Mouse (Mus musculus) erythroblast, adult 5-6 weeks (primary cell): Measurements from ENCODE around the gene Tcf3. TPM values are rescaled to one million over a fixed set of nuclear protein-coding genes. Genes with fewer than 3 reads are reported as not detected.

Experiments used
- ATAC-seq: replicated peaks from 2 replicates; pipeline ENCODE4 v1.8.0; 2016; ENCODE audit warnings: moderate number of reproducible peaks, mild to moderate bottlenecking, moderate TSS enrichment, inconsistent platforms; ENCODE audit not compliant: poor library complexity, low FRiP score, severe bottlenecking
- total RNA-seq, 2 experiments: library from RNA; stranded (forward) in 1 of 2; stranded (reverse) in 1 of 2; fragments of 150-400 nt in 1 of 2; fragments of 200-764, 138-1000 nt in 1 of 2; gene quantifications; 2 replicates each; pipeline versions ENCODE4 v1.2.3 to v1.2.4; 2015 to 2017; ENCODE audit warnings: low replicate concordance in 2 of 2

Gene Tcf3
- total RNA-seq, 2 experiments from 2014 or later: 31.1 to 39.6 TPM

- ATAC-seq: no peak
These were observed 65.5 kb downstream of the Tcf3 start for GRCm38 (mm10) chr10:80367954-80368353.

- no peak for ATAC-seq
These were observed 67.7 kb downstream of the Tcf3 start for GRCm38 (mm10) chr10:80365736-80366135.

- no peak for ATAC-seq
These were observed 69.7 kb downstream of the Tcf3 start for GRCm38 (mm10) chr10:80363734-80364133.

Other genes with a start within 250 kb of the Tcf3 start
- gene Mum1, start 207.2 kb downstream of the Tcf3 start, total RNA-seq (2015; ENCODE audit: low replicate concordance): 1.3 and 4.4 TPM in 2 replicates
- 14.7 and 24.0 TPM in 2 replicates for gene Mum1, start 207.2 kb downstream of the Tcf3 start, total RNA-seq (2017; ENCODE audit: low replicate concordance)
- 25.7 and 25.9 TPM in 2 replicates for gene Ndufs7, start 184.5 kb downstream of the Tcf3 start, total RNA-seq (2015; ENCODE audit: low replicate concordance)
- gene Ndufs7, start 184.5 kb downstream of the Tcf3 start, total RNA-seq (2017; ENCODE audit: low replicate concordance): 13.0 and 14.2 TPM in 2 replicates
- not detected in 2 replicates for gene Gamt, start 172.6 kb downstream of the Tcf3 start, total RNA-seq (2015; ENCODE audit: low replicate concordance)
- 0.77 TPM in 1 of 2 replicates, not detected in the other for gene Gamt, start 172.6 kb downstream of the Tcf3 start, total RNA-seq (2017; ENCODE audit: low replicate concordance)
- 13.8 and 17.1 TPM in 2 replicates for gene Dazap1, start 172.2 kb downstream of the Tcf3 start, total RNA-seq (2015; ENCODE audit: low replicate concordance)
- 29.8 and 35.3 TPM in 2 replicates for gene Dazap1, start 172.2 kb downstream of the Tcf3 start, total RNA-seq (2017; ENCODE audit: low replicate concordance)
- gene Rps15, start 141.2 kb downstream of the Tcf3 start, total RNA-seq (2015; ENCODE audit: low replicate concordance): 509 and 541 TPM in 2 replicates
- 422 and 457 TPM in 2 replicates for gene Rps15, start 141.2 kb downstream of the Tcf3 start, total RNA-seq (2017; ENCODE audit: low replicate concordance)
- gene Apc2, start 137.7 kb downstream of the Tcf3 start, total RNA-seq (2015; ENCODE audit: low replicate concordance): not detected in 2 replicates
- gene Apc2, start 137.7 kb downstream of the Tcf3 start, total RNA-seq (2017; ENCODE audit: low replicate concordance): 0.09 and 0.14 TPM in 2 replicates
- 6.1 and 12.7 TPM in 2 replicates for gene 2310011J03Rik, start 113.1 kb downstream of the Tcf3 start, total RNA-seq (2015; ENCODE audit: low replicate concordance)
- gene 2310011J03Rik, start 113.1 kb downstream of the Tcf3 start, total RNA-seq (2017; ENCODE audit: low replicate concordance): 3.5 and 3.7 TPM in 2 replicates
- gene Pcsk4, start 104.1 kb downstream of the Tcf3 start, total RNA-seq (2015; ENCODE audit: low replicate concordance): 1.0 TPM in 1 of 2 replicates, not detected in the other
- not detected in 2 replicates for gene Pcsk4, start 104.1 kb downstream of the Tcf3 start, total RNA-seq (2017; ENCODE audit: low replicate concordance)
- gene Reep6, start 103.7 kb downstream of the Tcf3 start, total RNA-seq (2015; ENCODE audit: low replicate concordance): 1.7 and 6.0 TPM in 2 replicates
- 2.0 and 4.5 TPM in 2 replicates for gene Reep6, start 103.7 kb downstream of the Tcf3 start, total RNA-seq (2017; ENCODE audit: low replicate concordance)
- 0.21 and 0.77 TPM in 2 replicates for gene Adamtsl5, start 85.2 kb downstream of the Tcf3 start, total RNA-seq (2015; ENCODE audit: low replicate concordance)
- 0.17 TPM in 1 of 2 replicates, not detected in the other for gene Adamtsl5, start 85.2 kb downstream of the Tcf3 start, total RNA-seq (2017; ENCODE audit: low replicate concordance)
- gene Plk5, start 77.2 kb downstream of the Tcf3 start, total RNA-seq (2015; ENCODE audit: low replicate concordance): not detected in 2 replicates
- not detected in 2 replicates for gene Plk5, start 77.2 kb downstream of the Tcf3 start, total RNA-seq (2017; ENCODE audit: low replicate concordance)
- 1.5 TPM in 1 of 2 replicates, not detected in the other for gene Mex3d, start 46.0 kb downstream of the Tcf3 start, total RNA-seq (2015; ENCODE audit: low replicate concordance)
- gene Mex3d, start 46.0 kb downstream of the Tcf3 start, total RNA-seq (2017; ENCODE audit: low replicate concordance): 0.51 and 0.70 TPM in 2 replicates
- 11.9 and 38.4 TPM in 2 replicates for gene Mbd3, start 34.1 kb downstream of the Tcf3 start, total RNA-seq (2015; ENCODE audit: low replicate concordance)
- 10.5 and 21.3 TPM in 2 replicates for gene Mbd3, start 34.1 kb downstream of the Tcf3 start, total RNA-seq (2017; ENCODE audit: low replicate concordance)
- gene Uqcr11, start 26.8 kb downstream of the Tcf3 start, total RNA-seq (2015; ENCODE audit: low replicate concordance): 38.2 and 42.4 TPM in 2 replicates
- gene Uqcr11, start 26.8 kb downstream of the Tcf3 start, total RNA-seq (2017; ENCODE audit: low replicate concordance): 56.0 and 60.8 TPM in 2 replicates
- gene Onecut3, start 61.2 kb upstream of the Tcf3 start, total RNA-seq (2015; ENCODE audit: low replicate concordance): not detected in 2 replicates
- not detected in 2 replicates for gene Onecut3, start 61.2 kb upstream of the Tcf3 start, total RNA-seq (2017; ENCODE audit: low replicate concordance)
- not detected in 2 replicates for gene Atp8b3, start 105.5 kb upstream of the Tcf3 start, total RNA-seq (2015; ENCODE audit: low replicate concordance)
- 0.43 TPM in 1 of 2 replicates, not detected in the other for gene Atp8b3, start 105.5 kb upstream of the Tcf3 start, total RNA-seq (2017; ENCODE audit: low replicate concordance)
- gene Rexo1, start 127.9 kb upstream of the Tcf3 start, total RNA-seq (2015; ENCODE audit: low replicate concordance): 18.0 and 20.2 TPM in 2 replicates
- 10.7 and 12.0 TPM in 2 replicates for gene Rexo1, start 127.9 kb upstream of the Tcf3 start, total RNA-seq (2017; ENCODE audit: low replicate concordance)
- gene Klf16, start 143.7 kb upstream of the Tcf3 start, total RNA-seq (2015; ENCODE audit: low replicate concordance): 0.96 and 1.0 TPM in 2 replicates
- gene Klf16, start 143.7 kb upstream of the Tcf3 start, total RNA-seq (2017; ENCODE audit: low replicate concordance): 2.3 and 4.2 TPM in 2 replicates
- 23.6 and 66.1 TPM in 2 replicates for gene Abhd17a, start 156.7 kb upstream of the Tcf3 start, total RNA-seq (2015; ENCODE audit: low replicate concordance)
- 2.0 and 7.7 TPM in 2 replicates for gene Abhd17a, start 156.7 kb upstream of the Tcf3 start, total RNA-seq (2017; ENCODE audit: low replicate concordance)
- gene Scamp4, start 169.2 kb upstream of the Tcf3 start, total RNA-seq (2015; ENCODE audit: low replicate concordance): 7.3 and 14.0 TPM in 2 replicates
- gene Scamp4, start 169.2 kb upstream of the Tcf3 start, total RNA-seq (2017; ENCODE audit: low replicate concordance): 2.6 and 3.1 TPM in 2 replicates
- not detected in 2 replicates for gene Adat3, start 169.2 kb upstream of the Tcf3 start, total RNA-seq (2015; ENCODE audit: low replicate concordance)
- 0.94 TPM in 1 of 2 replicates, not detected in the other for gene Adat3, start 169.2 kb upstream of the Tcf3 start, total RNA-seq (2017; ENCODE audit: low replicate concordance)
- gene Gm49322, start 172.4 kb upstream of the Tcf3 start, total RNA-seq (2015; ENCODE audit: low replicate concordance): 0.21 TPM in 1 of 2 replicates, not detected in the other
- not detected in 2 replicates for gene Gm49322, start 172.4 kb upstream of the Tcf3 start, total RNA-seq (2017; ENCODE audit: low replicate concordance)
- 25.5 and 25.6 TPM in 2 replicates for gene Csnk1g2, start 189.2 kb upstream of the Tcf3 start, total RNA-seq (2015; ENCODE audit: low replicate concordance)
- 28.2 and 28.9 TPM in 2 replicates for gene Csnk1g2, start 189.2 kb upstream of the Tcf3 start, total RNA-seq (2017; ENCODE audit: low replicate concordance)
- 5.6 and 6.1 TPM in 2 replicates for gene Btbd2, start 223.4 kb upstream of the Tcf3 start, total RNA-seq (2015; ENCODE audit: low replicate concordance)
- gene Btbd2, start 223.4 kb upstream of the Tcf3 start, total RNA-seq (2017; ENCODE audit: low replicate concordance): 5.6 and 11.4 TPM in 2 replicates
- gene Mknk2, start 244.5 kb upstream of the Tcf3 start, total RNA-seq (2015; ENCODE audit: low replicate concordance): 40.2 and 47.4 TPM in 2 replicates
- gene Mknk2, start 244.5 kb upstream of the Tcf3 start, total RNA-seq (2017; ENCODE audit: low replicate concordance): 28.4 and 40.8 TPM in 2 replicates